Mouse (Mus musculus) stomach, embryonic 14.5 days (tissue): ENCODE data around the gene Gm6871. TPM values are rescaled to one million over a fixed set of nuclear protein-coding genes. Genes with fewer than 3 reads are reported as not detected.
"Not testable (repeated sequence)": the region's sequence is repeated elsewhere in the genome, so short reads cannot be mapped to it uniquely, and the experiment has no call there.

Source experiments
- ATAC-seq: fragments of 200-750 bp; cut with Nextera tagmentation; 2 replicates; pipeline ENCODE4 v1.8.0; 2017; ENCODE audit warnings: low read depth, moderate TSS enrichment; ENCODE audit not compliant: insufficient number of reproducible peaks, insufficient read depth, low FRiP score
- H3K27ac ChIP-seq: fragments of 300-500 bp; sonication (generic); 2 replicates; pipeline ENCODE4 v1.5.1; 2014; ENCODE audit warnings: mild to moderate bottlenecking, low read length, moderate library complexity, mixed read lengths
- H3K27me3 ChIP-seq: fragments of 300-500 bp; sonication (generic); 2 replicates; pipeline ENCODE4 v1.6.1; 2014; ENCODE audit warnings: low read length, control low read depth, mixed read lengths; ENCODE audit not compliant: control insufficient read depth, insufficient read depth
- H3K36me3 ChIP-seq: fragments of 300-500 bp; sonication (generic); 2 replicates; pipeline ENCODE4 v1.6.1; 2014; ENCODE audit warnings: mild to moderate bottlenecking, control low read depth, low read length, moderate library complexity, mixed read lengths; ENCODE audit not compliant: control insufficient read depth, insufficient read depth
- H3K4me1 ChIP-seq: fragments of 300-500 bp; sonication (generic); 2 replicates; pipeline ENCODE4 v1.6.1; 2014; ENCODE audit warnings: low read length, control low read depth, mixed read lengths; ENCODE audit not compliant: control insufficient read depth, insufficient read depth
- H3K4me2 ChIP-seq: fragments of 300-500 bp; sonication (generic); replicated peaks from 2 replicates; pipeline ENCODE4 v1.6.1; 2014; ENCODE audit warnings: low read depth, low read length, control low read depth
- H3K4me3 ChIP-seq: fragments of 300-500 bp; sonication (generic); 2 replicates; pipeline ENCODE4 v1.5.1; 2014; ENCODE audit warnings: low read depth, low read length, control low read depth
- H3K9ac ChIP-seq: fragments of 300-500 bp; sonication (generic); replicated peaks from 2 replicates; pipeline ENCODE4 v1.6.1; 2014; ENCODE audit warnings: low read depth, mild to moderate bottlenecking, control low read depth, low read length, moderate library complexity, mixed read lengths
- H3K9me3 ChIP-seq: fragments of 300-500 bp; sonication (generic); 2 replicates; pipeline ENCODE4 v1.6.1; 2016; ENCODE audit warnings: low read depth, low read length, control low read depth; ENCODE audit not compliant: control insufficient read depth
- WGBS: fragments of 180-500 bp; shearing (Covaris S2); extraction: QIAGEN DNeasy Blood & Tissue Kit; methylation state at CpG from one replicate; pipeline ENCODE4 v1.1.7; 2014; 5-methylcytosine and 5-hydroxymethylcytosine counted together
- polyA plus RNA-seq: library from polyadenylated mRNA; unstranded; fragments of >200 nt; fragmentation: Nextera tagmentation; extraction: Ambion mirVana; gene quantifications from 2 replicates; pipeline ENCODE4 v1.2.1, GENCODE M21; 2014

Gm6871 gene
- polyA plus RNA-seq = not detected in 2 replicates

DNA sequence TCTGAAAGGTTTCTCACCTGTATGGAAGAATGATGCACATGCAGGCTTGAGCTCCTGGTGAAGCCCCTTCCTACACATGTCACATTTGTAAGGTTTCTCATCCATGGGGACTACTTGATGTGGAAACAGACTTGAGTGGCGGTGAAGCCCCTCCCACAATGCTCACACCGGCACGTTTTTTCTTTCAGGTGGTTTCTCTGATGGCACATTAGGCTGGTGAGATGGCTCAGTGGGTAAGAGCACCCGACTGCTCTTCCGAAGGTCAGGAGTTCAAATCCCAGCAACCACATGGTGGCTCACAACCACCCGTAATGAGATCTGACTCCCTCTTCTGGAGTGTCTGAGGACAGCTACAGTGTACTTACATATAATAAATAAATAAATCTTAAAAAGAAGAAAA is at the start of gene Gm6871:
Gene Gm6871 (minus strand): TSS at position 101 of the 400 bp plus-strand sequence.
- not testable (repeated sequence) for H3K27ac ChIP-seq, ATAC-seq, H3K4me2 ChIP-seq, H3K9ac ChIP-seq, H3K36me3 ChIP-seq, H3K4me1 ChIP-seq, H3K9me3 ChIP-seq, H3K27me3 ChIP-seq, H3K4me3 ChIP-seq
- WGBS = 90% methylated on average over 5 of the region's 6 CpGs

GRCm38 (mm10) chr7:41616241-41616640 is 42.8 kb upstream of the Gm6871 start:
- 82% methylated on average over 1 of the region's 1 CpGs for WGBS
- H3K9me3 ChIP-seq, H3K27me3 ChIP-seq, H3K36me3 ChIP-seq, H3K27ac ChIP-seq, ATAC-seq, H3K9ac ChIP-seq, H3K4me3 ChIP-seq, H3K4me1 ChIP-seq, H3K4me2 ChIP-seq: not testable (repeated sequence)

GRCm38 (mm10) chr7:41611654-41612053 is 38.2 kb upstream of the Gm6871 start:
- 80% methylated on average over 3 of the region's 3 CpGs for WGBS
- Histone ChIP-seq H3K4me2 (no peak overlapping the region), H3K27me3 (no peaks in the 10 kb centered on the region), H3K9me3 (no peaks in the 10 kb centered on the region), H3K9ac (no peak overlapping the region), H3K36me3 (peaks cover 9% of the 10 kb centered on the region; the same call in 1 of the 2 replicates), H3K27ac (no peak overlapping the region), H3K4me1 (no peaks in the 10 kb centered on the region), H3K4me3 (no peak overlapping the region)
- ATAC-seq = no peak

DNA sequence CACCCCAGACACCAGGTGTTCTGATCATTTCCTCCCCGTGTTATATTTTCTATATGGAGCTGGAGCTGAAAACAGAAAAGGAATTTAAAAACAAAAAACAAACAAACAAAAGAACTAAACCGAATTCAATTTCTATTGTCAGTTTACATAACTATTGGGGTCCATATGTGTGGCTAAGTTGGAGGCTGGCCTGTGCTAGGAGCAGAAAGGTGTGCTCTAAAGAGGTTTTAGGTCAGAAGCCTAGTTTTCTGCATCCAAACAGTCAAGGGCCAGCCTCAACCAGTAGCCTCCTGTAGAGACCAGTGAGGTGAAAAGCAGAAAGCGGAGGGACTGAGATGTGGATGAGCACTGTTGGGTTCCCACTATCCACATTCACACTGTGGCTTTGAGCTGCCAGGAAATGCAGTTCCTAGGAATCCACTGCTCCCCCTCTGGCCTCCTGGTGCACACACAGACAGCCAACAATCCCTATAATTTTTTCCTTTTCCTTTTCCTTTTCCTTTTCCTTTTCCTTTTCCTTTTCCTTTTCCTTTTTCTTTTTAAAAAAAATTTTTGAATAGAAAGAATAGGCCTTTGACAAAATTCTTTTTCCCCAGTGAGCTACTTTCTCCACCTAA is 26.6 kb upstream of the Gm6871 start:
- Histone ChIP-seq H3K4me3 (peak overlapping the region; percentile 61), H3K36me3 (no peaks in the 10 kb centered on the region), H3K27ac (no peak overlapping the region), H3K27me3 (no peaks in the 10 kb centered on the region), H3K4me2 (peak overlapping the region; percentile 49), H3K9ac (no peak overlapping the region; the same call in 1 of the 2 replicates), H3K9me3 (no peaks in the 10 kb centered on the region), H3K4me1 (no peaks in the 10 kb centered on the region)
- WGBS = 14% methylated on average over 3 of the region's 3 CpGs
- ATAC-seq = no peak

DNA sequence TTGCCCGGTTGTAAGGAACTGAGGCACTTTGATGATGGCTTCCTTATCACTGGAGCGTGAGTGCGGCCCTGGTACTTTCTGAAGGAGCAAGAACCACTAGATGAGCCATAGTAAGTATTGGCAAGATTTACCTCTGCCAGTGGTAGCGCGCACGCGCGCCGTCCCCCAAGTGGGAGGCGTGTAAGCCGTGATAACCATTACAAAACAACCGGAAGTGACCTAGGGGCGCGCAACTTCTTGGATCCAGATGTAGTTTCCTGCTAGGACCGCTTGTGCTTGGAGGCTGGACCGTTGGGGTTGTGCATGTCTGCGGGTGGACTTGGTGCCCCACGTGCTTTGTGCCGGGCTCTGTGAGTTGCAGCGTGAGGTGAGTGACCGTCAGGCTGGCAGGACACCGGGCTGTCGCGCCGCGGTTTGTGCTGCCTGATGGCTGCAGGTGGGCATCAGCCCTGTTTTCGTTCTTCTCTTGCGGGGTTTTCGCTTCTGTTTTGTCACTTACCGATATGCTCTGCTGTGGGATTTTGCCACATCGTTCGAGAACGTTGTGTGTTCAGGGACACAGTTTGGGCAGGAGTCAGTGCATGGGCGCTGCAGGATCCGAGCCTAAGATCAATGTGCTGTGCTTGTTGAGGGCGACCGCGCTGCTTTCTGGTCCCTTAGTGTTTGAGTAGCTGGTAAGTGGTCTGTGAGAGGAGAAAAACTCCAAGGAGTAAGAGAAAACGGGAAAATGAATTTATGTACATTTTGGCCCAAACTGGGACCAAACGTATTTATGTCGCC is 25.8 kb upstream of the Gm6871 start, which contains the start of gene 2610021A01Rik:
Gene 2610021A01Rik (plus strand): TSS at position 197 of the 780 bp plus-strand sequence.
- Histone ChIP-seq H3K9me3 (no peaks in the 10 kb centered on the region), H3K4me2 (peak within 1 kb of the TSS; percentile 49), H3K4me3 (peak within 1 kb of the TSS; percentile 61), H3K36me3 (no peaks in the 10 kb centered on the region), H3K27ac (0 out of 2 replicates have a peak within 1 kb of the TSS, but pooled peaks have one; percentile 33), H3K9ac (peak within 1 kb of the TSS; percentile 48), H3K27me3 (no peaks in the 10 kb centered on the region), H3K4me1 (no peaks in the 10 kb centered on the region)
- peak; percentile 98 for ATAC-seq
- under 1% methylated on average over 41 of the region's 41 CpGs for WGBS

- Histone ChIP-seq H3K27me3 (no peaks in the 10 kb centered on the region), H3K9me3 (no peaks in the 10 kb centered on the region), H3K36me3 (no peaks in the 10 kb centered on the region), H3K9ac (no peak overlapping the region; the same call in 1 of the 2 replicates), H3K4me1 (no peaks in the 10 kb centered on the region), H3K27ac (no peak overlapping the region), H3K4me3 (peak overlapping the region; percentile 61), H3K4me2 (peak overlapping the region; percentile 49)
- no peak for ATAC-seq
- WGBS = 43% methylated on average over 5 of the region's 5 CpGs
Measured at GRCm38 (mm10) chr7:41598615-41599014, 25.2 kb upstream of the Gm6871 start.

DNA sequence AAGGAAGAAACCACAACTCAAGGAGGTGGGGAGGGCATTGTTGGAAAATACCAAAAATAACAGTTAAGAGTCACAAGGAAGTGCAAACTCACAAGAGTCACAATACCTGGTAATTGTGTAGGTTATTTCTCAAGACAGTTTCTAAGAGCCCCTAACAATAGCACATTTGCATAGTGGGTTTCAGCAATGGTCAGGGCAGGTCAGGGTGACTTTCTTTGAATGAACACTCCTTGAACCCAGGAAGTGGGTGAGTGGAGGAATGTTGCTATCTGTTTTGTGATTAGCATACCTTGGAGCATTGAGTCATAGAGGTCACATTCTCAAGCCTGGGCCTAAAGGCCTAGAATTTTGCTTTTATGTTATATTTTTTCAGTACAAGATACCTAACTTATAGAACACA is 14.4 kb upstream of the Gm6871 start:
- not testable (repeated sequence) for H3K27ac ChIP-seq, H3K9me3 ChIP-seq, H3K9ac ChIP-seq, H3K4me1 ChIP-seq, H3K4me3 ChIP-seq, H3K36me3 ChIP-seq, H3K27me3 ChIP-seq, ATAC-seq, H3K4me2 ChIP-seq

DNA sequence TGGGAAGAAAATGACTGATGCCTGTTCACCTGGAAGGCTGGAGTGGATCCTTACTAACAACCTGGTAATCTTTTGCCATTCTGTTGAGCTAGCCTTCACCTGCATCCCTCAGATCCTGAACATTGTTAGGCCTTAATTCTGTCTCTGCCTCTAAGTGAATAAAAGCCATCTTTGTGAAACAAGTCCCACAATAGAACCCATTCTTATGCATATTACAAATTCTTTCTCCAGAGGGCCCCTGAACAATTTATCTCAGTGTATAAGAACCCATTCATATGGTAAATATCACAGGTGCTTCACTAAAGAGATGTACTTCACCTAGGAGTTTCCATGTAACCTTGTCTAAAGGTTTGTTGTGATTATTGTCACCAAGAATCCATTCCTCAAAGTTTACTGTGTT is 8.6 kb upstream of the Gm6871 start:
- no peak for ATAC-seq
- Histone ChIP-seq H3K36me3 (no peaks in the 10 kb centered on the region), H3K9me3 (no peaks in the 10 kb centered on the region), H3K27ac (no peak overlapping the region), H3K4me2 (no peak overlapping the region), H3K4me3 (no peak overlapping the region), H3K27me3 (no peaks in the 10 kb centered on the region), H3K9ac (no peak overlapping the region), H3K4me1 (no peaks in the 10 kb centered on the region)
